Mouse (Mus musculus): ENCODE results near the gene Naa10.

Naa10 gene

GRCm38 (mm10) chrX:73921823-73922549 lies at the start of gene Naa10, which contains the start of gene Arhgap4:
TSS of gene Naa10 (minus strand) at chrX:73921944.
TSS of gene Arhgap4 (minus strand) at chrX:73921870.
- peak; percentile 84 for DNase-seq (ENCODE audit: low spot score)

GRCm38 (mm10) chrX:73970781-73971180 lies 49.0 kb upstream of the Naa10 start:
- DNase-seq (ENCODE audit: low spot score): no peak

- no peak for DNase-seq (ENCODE audit: low spot score)
Measured at GRCm38 (mm10) chrX:73969729-73970128, 48.0 kb upstream of the Naa10 start.

DNA sequence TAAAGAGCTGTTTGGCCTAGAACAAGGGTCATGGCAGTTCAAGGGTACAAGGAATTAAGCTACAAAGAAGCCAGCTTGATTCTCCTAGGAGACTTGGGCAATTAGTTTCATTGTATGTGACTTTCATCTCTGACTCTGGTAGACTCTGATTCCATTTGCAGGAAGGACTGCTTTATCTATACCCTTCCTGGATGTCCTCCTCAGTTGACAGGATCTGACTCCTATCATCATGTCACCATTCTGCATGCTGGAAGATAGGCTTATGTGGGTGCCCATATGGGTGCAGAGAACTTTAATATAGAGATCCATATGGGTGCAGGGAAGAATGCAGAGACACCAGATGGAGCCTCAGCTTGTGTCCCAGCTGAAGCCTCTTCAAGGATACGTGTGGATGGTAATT lies 47.4 kb upstream of the Naa10 start:
- no peak for DNase-seq (ENCODE audit: low spot score)

GRCm38 (mm10) chrX:73967177-73968075 lies 45.7 kb upstream of the Naa10 start:
- DNase-seq (ENCODE audit: low spot score): peak; percentile 85

- DNase-seq (ENCODE audit: low spot score): peak; percentile 85
Measured at GRCm38 (mm10) chrX:73966248-73967176, 44.8 kb upstream of the Naa10 start, which contains the start of gene Hcfc1. TSS of gene Hcfc1 (minus strand) at chrX:73966357.

GRCm38 (mm10) chrX:73965307-73965706 lies 43.6 kb upstream of the Naa10 start:
- no peak for DNase-seq (ENCODE audit: low spot score)

DNA sequence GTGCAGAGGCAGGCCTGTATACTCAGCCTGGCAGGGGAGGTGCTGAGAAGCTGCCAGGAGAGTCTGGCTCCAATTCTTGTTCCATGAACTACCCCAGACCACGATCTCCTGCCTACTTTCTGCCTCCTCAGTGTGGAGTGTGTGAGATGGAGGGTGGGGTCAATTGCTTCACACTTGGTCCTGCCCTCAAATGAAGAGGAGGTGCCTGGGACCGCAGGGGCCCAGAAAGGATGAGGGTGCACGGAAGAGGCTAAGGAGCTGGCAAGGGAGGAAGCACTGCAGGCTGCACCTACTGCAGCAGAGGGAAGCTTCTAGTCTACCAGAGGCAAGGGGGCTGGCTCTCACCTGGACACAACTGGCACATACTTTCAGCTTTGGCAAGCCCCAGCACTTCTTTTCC lies 42.6 kb upstream of the Naa10 start:
- no peak for DNase-seq (ENCODE audit: low spot score)

DNA sequence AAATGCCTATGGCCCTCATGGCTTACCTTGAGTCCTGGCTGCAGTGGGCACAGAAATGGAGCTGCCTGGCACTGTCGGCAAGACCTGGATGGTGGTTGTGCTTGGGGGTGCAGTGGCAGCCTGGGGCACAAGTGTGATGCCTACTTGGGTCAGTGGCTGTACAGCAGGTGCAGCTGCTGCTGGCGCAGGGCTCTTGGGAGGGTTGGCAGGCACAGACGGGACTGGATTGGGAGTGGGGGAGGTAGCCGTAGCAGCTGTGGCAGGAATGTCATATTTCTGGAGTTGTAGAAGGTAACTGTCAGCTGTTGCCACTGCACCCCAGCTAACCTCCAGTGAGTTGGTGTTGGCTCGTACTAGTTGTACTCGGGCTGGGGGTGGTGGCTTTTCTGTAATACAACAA lies 33.2 kb upstream of the Naa10 start:
- no peak for DNase-seq (ENCODE audit: low spot score)

DNA sequence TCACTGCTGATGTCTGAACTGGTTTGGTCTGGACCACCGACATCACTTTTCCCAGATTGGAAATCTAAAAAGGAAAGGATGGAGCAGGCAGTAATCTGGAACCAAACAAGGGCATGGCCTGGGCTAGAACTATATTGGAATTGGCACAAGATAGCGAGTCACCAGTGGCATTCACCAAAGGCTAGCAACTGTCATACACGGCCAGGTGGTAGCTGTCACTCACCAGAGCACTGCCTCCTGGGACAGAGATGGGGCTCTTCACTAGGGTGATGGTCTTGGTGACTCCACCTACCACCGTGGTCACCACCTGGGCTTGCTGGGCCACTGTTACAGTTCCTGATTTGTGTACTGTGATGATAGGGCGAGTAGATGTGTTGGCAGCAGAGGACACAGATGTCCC lies 30.9 kb upstream of the Naa10 start:
- no peak for DNase-seq (ENCODE audit: low spot score)

DNA sequence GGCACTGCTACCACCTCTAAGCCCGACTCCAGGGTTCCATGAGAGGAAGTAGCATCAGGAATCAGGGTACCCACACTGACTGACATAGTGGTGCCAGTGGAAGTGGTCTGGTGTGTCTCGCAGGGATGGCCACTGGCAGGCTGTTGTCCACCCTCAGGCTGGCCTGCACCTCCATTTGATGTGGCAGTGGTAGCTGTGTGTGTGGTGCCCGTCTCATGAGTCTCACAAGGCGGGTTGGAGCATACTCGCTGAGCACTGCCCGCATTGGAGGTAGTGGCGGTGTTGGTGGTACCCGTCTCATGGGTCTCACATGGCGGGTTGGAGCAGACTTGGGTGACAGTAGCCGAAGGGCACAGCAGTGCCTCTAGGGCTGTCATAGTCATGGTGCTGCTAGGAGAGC lies 27.6 kb upstream of the Naa10 start:
- DNase-seq (ENCODE audit: low spot score): no peak

DNA sequence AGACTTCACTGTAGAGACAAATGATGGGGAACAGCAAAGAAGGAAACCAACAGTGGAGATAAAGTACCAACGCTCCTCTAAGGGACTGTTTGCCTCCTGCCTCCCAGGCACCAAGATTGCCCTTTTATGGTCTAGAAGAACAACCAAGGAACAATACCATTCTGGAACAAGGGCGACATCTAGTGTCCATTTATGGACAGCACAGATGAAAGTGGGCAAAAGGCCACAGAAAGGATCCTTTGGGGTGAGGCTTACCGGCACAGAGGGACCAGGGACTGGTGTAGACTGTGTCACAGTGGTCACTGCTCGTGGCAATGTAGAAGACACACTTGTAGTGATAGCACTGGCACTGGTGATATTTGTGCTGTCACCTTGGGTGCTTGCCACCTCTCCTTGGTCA lies 26.9 kb upstream of the Naa10 start:
- DNase-seq (ENCODE audit: low spot score): no peak

GRCm38 (mm10) chrX:73946896-73947295 lies 25.2 kb upstream of the Naa10 start:
- no peak for DNase-seq (ENCODE audit: low spot score)

GRCm38 (mm10) chrX:73942294-73942693 lies 20.6 kb upstream of the Naa10 start:
- DNase-seq (ENCODE audit: low spot score): no peak

DNA sequence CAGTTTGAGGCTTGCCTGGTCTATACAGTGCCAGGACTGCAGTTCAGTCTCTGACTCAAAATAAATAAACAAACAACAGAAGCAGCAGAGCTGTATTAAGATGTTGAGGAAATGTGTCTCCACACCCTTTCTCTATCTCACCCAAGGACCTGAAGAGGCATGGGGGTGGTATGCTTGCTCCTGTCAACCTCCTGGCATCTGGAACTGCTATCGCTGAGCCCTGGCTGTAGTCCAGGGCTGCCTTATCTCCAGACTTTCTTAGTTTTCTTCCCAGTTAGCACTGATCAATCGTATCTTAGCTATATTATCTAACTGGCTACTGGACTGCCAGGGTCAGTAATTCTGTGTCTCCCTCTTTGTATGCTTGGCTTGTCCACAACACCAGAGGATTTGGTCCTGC lies 20.1 kb upstream of the Naa10 start:
- no peak for DNase-seq (ENCODE audit: low spot score)

DNA sequence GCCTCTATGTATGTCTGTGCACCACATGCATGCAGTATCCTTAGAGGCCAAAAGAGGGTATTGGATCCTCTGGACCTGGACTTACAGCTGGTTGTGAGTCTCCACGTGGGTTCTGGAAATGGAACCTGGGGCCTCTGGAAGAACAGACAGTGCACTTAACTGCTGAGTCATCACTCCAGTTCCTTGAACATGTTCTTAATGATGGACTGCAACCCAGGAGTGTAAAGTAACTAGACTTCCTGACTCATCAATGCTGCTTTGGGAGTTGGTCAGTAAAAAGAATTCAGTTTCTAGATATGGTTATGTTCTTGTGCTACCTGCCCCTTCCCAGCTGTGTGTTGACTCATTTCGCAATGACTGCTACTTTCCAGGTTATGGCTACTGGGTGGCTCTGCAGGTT lies 10.1 kb upstream of the Naa10 start:
- no peak for DNase-seq (ENCODE audit: low spot score)

- DNase-seq (ENCODE audit: low spot score): peak; percentile 70
Measured at GRCm38 (mm10) chrX:73930402-73931062, 8.8 kb upstream of the Naa10 start, which contains the start of gene Renbp. TSS of gene Renbp (minus strand) at chrX:73930850.

- DNase-seq (ENCODE audit: low spot score): no peak
Measured at GRCm38 (mm10) chrX:73922550-73922882, 772 bp upstream of the Naa10 start.

DNA sequence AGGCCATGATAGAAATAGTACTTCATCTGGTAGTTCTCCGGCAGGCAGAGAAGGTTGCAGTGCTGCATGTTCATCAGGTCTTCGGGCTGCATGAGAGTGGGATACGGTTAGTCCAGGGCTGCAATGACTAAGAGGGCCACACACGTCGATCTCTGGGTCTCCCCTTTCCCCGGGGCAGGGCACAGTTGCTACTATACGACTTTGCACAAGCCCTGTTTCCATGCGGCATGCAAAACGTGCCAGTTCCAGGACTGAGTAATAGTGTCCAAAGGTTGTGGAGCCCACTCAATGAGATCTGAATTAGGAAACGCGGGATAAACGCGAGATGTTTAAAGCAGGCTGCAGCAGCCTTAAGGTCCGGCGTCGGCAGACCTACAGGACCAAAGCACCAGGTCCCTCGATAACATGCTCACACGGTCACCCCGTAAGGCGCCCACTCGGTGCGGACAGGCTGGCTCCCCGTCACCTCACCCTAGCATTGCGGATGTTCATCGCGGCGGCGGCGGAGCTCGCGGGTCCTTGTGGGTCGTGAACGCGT lies 390 bp downstream of the Naa10 start:
- no peak for DNase-seq (ENCODE audit: low spot score)

GRCm38 (mm10) chrX:73918631-73919030 lies 3.1 kb downstream of the Naa10 start:
- DNase-seq (ENCODE audit: low spot score): no peak

GRCm38 (mm10) chrX:73916945-73917344 lies 4.8 kb downstream of the Naa10 start:
- no peak for DNase-seq (ENCODE audit: low spot score)

All from ovary, adult 18-20 months (tissue).